Mouse (Mus musculus) neural tube, embryonic 13.5 days (tissue): ENCODE measurements around the gene Fxyd2. TPM values are rescaled to one million over a fixed set of nuclear protein-coding genes. Genes with fewer than 3 reads are reported as not detected.
A peak's percentile ranks its signal among the peaks of the same experiment; 100 is the strongest.

Experiments
- ATAC-seq: fragments of 200-750 bp; cut with Nextera tagmentation; 2 replicates; pipeline ENCODE4 v1.8.0; 2017; ENCODE audit warnings: low read depth, mild to moderate bottlenecking, moderate TSS enrichment, moderate library complexity
- H3K27ac ChIP-seq: fragments of 300-500 bp; sonication (generic); replicated peaks from 2 replicates; pipeline ENCODE4 v1.5.1; 2015; ENCODE audit warnings: moderate library complexity, mild to moderate bottlenecking, inconsistent platforms
- H3K27me3 ChIP-seq: fragments of 300-500 bp; sonication (generic); 2 replicates; pipeline ENCODE4 v1.6.1; 2015; ENCODE audit warnings: mild to moderate bottlenecking, inconsistent platforms
- H3K36me3 ChIP-seq: fragments of 300-500 bp; sonication (generic); 2 replicates; pipeline ENCODE4 v1.6.1; 2015; ENCODE audit warnings: mild to moderate bottlenecking, inconsistent platforms
- H3K4me1 ChIP-seq: fragments of 300-500 bp; sonication (generic); replicated peaks from 2 replicates; pipeline ENCODE4 v1.6.1; 2015; ENCODE audit warnings: inconsistent platforms
- H3K4me2 ChIP-seq: fragments of 300-500 bp; sonication (generic); 2 replicates; pipeline ENCODE4 v1.6.1; 2015; ENCODE audit warnings: inconsistent platforms, mild to moderate bottlenecking, moderate library complexity
- H3K4me3 ChIP-seq: fragments of 300-500 bp; sonication (generic); 2 replicates; pipeline ENCODE4 v1.5.1; 2015; ENCODE audit warnings: mild to moderate bottlenecking, inconsistent platforms
- H3K9ac ChIP-seq: fragments of 300-500 bp; sonication (generic); 2 replicates; pipeline ENCODE4 v1.6.1; 2015; ENCODE audit warnings: moderate library complexity, mild to moderate bottlenecking, inconsistent platforms
- H3K9me3 ChIP-seq: fragments of 300-500 bp; sonication (generic); 2 replicates; pipeline ENCODE4 v1.6.1; 2016; ENCODE audit warnings: inconsistent platforms
- WGBS: fragments of 180-500 bp; shearing (Covaris S2); methylation state at CpG from one replicate; pipeline ENCODE4 v1.1.7; 2015; 5-methylcytosine and 5-hydroxymethylcytosine counted together
- polyA plus RNA-seq: library from polyadenylated mRNA; unstranded; fragments of >200 nt; fragmentation: Nextera tagmentation; extraction: Ambion mirVana; gene quantifications from 2 replicates; pipeline ENCODE4 v1.2.1, GENCODE M21; 2015

Fxyd2 gene
- polyA plus RNA-seq, 1 experiment from 2014 or later: 5.9 TPM

DNA sequence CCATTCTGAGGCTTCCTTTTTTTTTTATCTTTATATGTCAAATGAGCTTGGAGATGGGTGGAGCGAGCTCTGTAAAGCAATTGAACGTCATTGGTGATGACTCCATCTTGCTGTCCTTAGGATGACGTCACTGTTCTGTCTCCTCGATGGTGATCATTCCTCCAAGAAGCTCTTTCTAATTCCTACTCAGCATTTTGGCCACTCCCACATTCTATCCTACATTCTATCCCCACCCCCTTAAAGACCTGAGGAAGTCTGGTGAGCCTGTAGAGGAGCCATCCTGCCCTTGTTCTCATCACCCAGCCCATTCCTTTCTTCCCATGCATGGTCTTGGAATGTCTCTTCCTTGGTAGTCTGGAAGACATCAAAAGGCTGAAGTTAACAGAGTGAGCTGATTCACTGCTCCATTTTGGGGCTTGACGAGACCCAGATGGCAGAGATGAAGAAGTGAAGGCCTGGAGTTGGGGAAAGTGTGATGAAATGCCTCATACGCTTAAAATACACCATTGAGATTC lies 24.4 kb upstream of the Fxyd2 start:
- WGBS: 92% methylated on average over 6 of the region's 6 CpGs
- H3K27me3 ChIP-seq: no peaks in the 10 kb centered on the region
- peaks cover 53% of the 10 kb centered on the region for H3K4me1 ChIP-seq
- H3K9me3 ChIP-seq: no peaks in the 10 kb centered on the region
- no peak overlapping the region for H3K4me2 ChIP-seq
- no peak for ATAC-seq
- no peak overlapping the region for H3K27ac ChIP-seq
- H3K9ac ChIP-seq: no peak overlapping the region
- no peaks in the 10 kb centered on the region; the same call in 1 of the 2 replicates for H3K36me3 ChIP-seq
- no peak overlapping the region for H3K4me3 ChIP-seq

DNA sequence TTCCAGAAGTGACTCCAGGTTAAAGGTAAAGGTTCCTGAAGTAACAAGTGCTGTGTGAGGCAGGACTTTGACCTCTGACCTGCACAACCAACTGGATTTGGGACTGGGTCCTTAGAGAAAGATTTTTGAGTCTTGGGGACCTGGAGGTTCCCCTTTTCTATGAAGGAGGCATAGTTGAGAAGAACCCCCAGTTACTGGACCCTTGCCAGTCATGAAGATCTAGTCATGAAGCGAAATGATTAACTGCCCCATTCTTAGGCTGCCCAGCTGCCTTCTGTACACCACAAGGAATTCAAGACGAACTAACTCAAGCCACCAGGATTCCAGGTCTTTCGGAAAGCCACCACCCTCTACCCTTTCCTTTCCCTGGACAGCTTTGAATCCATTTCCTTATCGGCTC lies 23.0 kb upstream of the Fxyd2 start:
- no peak overlapping the region for H3K4me3 ChIP-seq
- no peaks in the 10 kb centered on the region for H3K27me3 ChIP-seq
- no peaks in the 10 kb centered on the region for H3K9me3 ChIP-seq
- no peak overlapping the region for H3K4me2 ChIP-seq
- H3K4me1 ChIP-seq: peaks cover 59% of the 10 kb centered on the region
- H3K36me3 ChIP-seq: no peaks in the 10 kb centered on the region; the same call in 1 of the 2 replicates
- ATAC-seq: no peak
- no peak overlapping the region for H3K27ac ChIP-seq
- WGBS: 79% methylated on average over 4 of the region's 4 CpGs
- H3K9ac ChIP-seq: no peak overlapping the region

DNA sequence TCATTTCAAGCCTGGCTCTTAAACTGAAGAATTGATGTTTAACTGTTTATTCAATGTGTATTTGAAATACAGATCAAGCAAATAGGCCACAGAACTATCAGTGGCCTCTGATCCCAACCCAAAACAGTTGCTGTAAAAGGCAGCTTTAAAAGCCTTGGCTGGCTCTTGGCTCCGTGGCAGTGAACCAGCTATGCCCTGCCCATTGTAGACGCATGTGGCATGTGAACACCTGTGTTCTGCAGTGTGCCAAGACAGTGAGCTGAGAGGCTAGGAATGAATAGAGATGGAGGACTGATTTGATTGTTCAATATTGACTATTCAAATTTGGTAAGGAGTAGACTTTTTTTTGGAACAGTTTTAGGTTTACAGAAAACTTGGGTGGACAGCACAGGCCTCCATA lies 22.6 kb upstream of the Fxyd2 start:
- Histone ChIP-seq H3K27ac (no peak overlapping the region), H3K36me3 (no peaks in the 10 kb centered on the region; the same call in 1 of the 2 replicates), H3K9ac (no peak overlapping the region), H3K4me3 (no peak overlapping the region), H3K27me3 (no peaks in the 10 kb centered on the region), H3K9me3 (no peaks in the 10 kb centered on the region), H3K4me1 (peaks cover 58% of the 10 kb centered on the region), H3K4me2 (no peak overlapping the region)
- no peak for ATAC-seq
- 90% methylated on average over 2 of the region's 2 CpGs for WGBS

DNA sequence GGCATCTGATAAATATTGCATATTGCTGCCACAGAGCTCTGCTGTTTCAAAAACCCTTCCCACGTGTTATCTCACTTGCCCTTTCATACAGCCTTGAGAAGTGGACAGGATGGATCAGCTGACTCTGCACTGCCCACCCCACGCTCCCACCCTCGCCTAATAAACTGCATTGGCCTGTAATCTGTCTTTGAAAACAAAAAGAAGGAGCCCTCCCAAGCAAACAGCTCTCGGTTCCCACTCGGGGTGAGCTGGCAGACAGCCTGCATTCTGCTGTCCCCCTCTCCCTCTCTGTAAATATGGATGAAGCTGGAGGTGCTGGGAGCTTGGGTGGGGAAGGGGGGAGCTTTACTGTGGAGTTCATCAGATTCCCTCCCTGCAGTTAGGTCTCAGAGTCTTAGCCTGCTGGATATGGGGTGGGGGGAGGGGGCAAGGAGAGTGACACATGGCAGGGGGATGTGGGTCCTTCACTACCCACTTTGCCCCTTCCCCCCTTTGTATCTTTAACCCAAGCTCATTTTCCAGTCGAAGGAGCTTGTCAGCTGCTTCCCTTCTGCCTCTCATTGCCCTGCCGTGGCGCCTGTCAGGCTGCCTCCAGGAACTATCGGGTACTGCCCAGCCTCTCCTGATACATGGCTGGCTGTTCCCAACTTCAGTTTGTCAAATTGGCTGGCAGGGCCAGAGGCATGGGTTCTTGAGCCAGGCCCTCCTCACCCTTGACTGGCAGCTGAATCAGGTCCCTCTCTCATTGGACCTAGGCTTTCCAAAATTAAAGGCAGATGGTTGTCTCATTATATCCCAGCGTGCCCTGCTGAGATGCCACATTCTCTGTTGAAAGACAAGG lies 18.8 kb upstream of the Fxyd2 start:
- ATAC-seq: peak; percentile 80
- Histone ChIP-seq H3K36me3 (no peaks in the 10 kb centered on the region; the same call in 1 of the 2 replicates), H3K27ac (peak overlapping the region; percentile 78), H3K4me3 (no peak overlapping the region), H3K9ac (peak overlapping the region; percentile 26; the same call in 1 of the 2 replicates), H3K4me1 (peaks cover 57% of the 10 kb centered on the region), H3K27me3 (no peaks in the 10 kb centered on the region), H3K9me3 (no peaks in the 10 kb centered on the region), H3K4me2 (no peak overlapping the region)
- 43% methylated on average over 10 of the region's 10 CpGs for WGBS

DNA sequence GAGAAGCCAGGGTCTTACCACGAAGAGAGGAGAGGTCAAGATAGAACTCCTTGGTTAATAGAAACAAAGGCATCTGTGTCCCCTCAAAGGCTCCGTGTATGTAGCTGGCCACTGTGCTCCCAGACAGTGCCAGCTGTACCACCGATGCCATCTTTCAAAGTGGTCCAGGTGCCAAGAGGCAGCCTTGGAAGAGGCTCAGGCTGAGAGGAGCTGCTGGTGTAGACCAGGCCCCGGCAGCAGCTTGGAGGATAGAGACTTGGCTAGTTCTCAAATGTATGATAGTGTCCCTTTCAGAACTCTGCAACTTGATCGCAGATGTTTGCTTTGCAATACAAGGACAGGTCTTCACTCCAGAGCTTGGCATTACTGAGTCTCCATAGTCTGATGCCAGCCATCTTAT lies 17.1 kb upstream of the Fxyd2 start:
- no peak overlapping the region for H3K4me2 ChIP-seq
- no peaks in the 10 kb centered on the region for H3K9me3 ChIP-seq
- H3K27ac ChIP-seq: no peak overlapping the region
- 79% methylated on average over 5 of the region's 5 CpGs for WGBS
- H3K36me3 ChIP-seq: no peaks in the 10 kb centered on the region; the same call in 1 of the 2 replicates
- no peak for ATAC-seq
- H3K9ac ChIP-seq: no peak overlapping the region
- H3K4me3 ChIP-seq: no peak overlapping the region
- no peaks in the 10 kb centered on the region for H3K27me3 ChIP-seq
- H3K4me1 ChIP-seq: peaks cover 51% of the 10 kb centered on the region

DNA sequence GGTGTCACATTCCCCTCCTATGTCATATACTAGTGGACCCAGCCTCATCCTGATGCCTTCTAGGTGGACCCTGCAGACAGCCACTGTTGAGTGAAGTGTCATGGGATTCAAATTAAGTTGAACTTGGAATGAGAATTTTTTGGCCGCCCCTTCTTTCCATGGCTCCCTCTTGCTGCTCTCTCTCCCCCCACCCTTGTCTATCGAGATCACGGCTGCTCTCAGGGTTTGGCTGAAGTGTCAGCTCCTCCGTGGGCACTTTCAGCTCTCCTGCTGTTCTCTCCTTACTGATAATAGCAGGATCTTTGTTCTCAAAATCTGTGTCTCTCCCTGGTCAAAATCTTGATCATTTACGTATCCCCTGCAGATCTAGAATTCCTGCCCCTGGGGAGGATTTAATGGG lies 16.6 kb upstream of the Fxyd2 start:
- Histone ChIP-seq H3K27ac (no peak overlapping the region), H3K9me3 (no peaks in the 10 kb centered on the region), H3K27me3 (no peaks in the 10 kb centered on the region), H3K4me2 (no peak overlapping the region), H3K9ac (no peak overlapping the region), H3K4me1 (peaks cover 51% of the 10 kb centered on the region), H3K4me3 (no peak overlapping the region), H3K36me3 (no peaks in the 10 kb centered on the region)
- no peak for ATAC-seq
- 80% methylated on average over 5 of the region's 5 CpGs for WGBS

DNA sequence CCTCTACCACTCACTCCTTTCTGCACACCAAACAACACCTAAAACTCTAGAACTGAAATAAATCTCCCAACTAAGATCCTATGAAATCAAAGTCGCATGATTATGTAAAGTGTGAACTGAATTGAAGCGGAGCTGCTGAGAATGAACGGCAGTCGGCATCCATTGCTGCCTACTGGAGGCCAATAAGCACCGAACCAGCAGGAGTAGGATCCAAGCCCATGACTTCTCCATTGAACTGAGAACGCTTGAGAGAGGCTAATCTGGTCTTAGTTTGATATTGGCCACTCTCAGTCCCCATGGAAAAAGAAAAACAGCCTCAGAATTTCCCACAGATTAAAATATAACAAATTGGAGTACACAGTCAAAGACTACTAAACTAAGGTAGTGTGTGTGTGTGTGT lies 15.6 kb upstream of the Fxyd2 start:
- 93% methylated on average over 6 of the region's 6 CpGs for WGBS
- no peak for ATAC-seq
- Histone ChIP-seq H3K27me3 (no peaks in the 10 kb centered on the region), H3K4me2 (no peak overlapping the region), H3K36me3 (no peaks in the 10 kb centered on the region), H3K4me1 (peaks cover 43% of the 10 kb centered on the region), H3K9ac (no peak overlapping the region), H3K4me3 (no peak overlapping the region), H3K9me3 (no peaks in the 10 kb centered on the region), H3K27ac (no peak overlapping the region)

DNA sequence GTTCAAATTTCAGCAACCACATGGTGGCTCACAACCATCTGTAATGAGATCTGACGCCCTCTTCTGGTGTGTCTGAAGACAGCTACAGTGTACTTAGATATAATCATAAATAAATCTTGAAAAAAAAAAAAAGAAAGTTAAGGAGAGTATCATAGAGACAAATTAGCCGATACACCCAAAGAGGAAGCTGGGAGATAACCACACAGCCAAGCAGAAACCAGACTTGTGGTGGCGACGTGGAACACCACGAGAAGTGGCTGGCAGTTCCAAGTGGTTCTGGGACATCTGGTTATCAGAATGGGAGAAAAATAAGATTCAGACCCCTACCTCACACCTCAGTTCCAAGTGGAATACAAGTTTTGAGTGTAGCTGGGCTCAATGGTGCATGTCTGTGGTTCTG lies 12.8 kb upstream of the Fxyd2 start:
- Histone ChIP-seq H3K36me3 (peaks cover 12% of the 10 kb centered on the region), H3K4me2 (no peak overlapping the region), H3K4me1 (peaks cover 15% of the 10 kb centered on the region; the same call in 1 of the 2 replicates), H3K27me3 (no peaks in the 10 kb centered on the region), H3K4me3 (no peak overlapping the region), H3K9ac (no peak overlapping the region), H3K27ac (no peak overlapping the region), H3K9me3 (no peaks in the 10 kb centered on the region)
- no peak for ATAC-seq
- 90% methylated on average over 5 of the region's 5 CpGs for WGBS

DNA sequence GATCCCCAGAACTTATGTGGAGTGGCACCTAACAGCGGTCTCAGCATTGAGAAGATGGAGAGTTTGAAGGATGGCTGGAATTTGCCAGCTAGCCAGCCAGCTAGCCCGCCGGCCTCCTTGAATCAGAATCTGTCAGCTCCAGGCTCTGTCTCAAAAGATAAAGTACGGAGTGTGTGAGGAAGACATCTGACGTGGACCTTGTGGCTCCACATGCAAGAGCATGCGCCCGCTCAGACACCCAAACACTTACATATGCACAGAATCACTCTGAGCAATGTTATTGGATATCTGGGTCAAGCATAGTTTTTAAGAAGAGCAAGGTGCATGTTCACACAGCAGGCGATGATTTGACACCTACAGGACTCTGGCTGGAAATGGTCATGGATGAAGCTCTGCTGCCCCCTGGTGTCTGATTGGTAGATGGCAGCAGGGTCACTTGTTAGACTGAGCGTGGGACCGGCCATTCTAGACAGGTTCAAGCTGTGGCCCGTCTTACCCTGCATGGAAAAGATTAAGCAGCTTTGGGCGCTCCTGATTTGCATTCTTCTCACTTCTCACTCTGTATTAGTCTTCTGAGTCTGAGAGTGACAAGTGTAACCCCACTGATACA lies 11.0 kb upstream of the Fxyd2 start:
- 0 out of 2 replicates have a peak, but pooled peaks cover 8% of the 10 kb centered on the region for H3K4me1 ChIP-seq
- peak; percentile 88 for ATAC-seq
- no peak overlapping the region for H3K4me3 ChIP-seq
- H3K36me3 ChIP-seq: peaks cover 28% of the 10 kb centered on the region
- H3K4me2 ChIP-seq: no peak overlapping the region
- no peaks in the 10 kb centered on the region for H3K27me3 ChIP-seq
- WGBS: 49% methylated on average over 12 of the region's 12 CpGs
- no peak overlapping the region for H3K9ac ChIP-seq
- H3K9me3 ChIP-seq: no peaks in the 10 kb centered on the region
- no peak overlapping the region for H3K27ac ChIP-seq

DNA sequence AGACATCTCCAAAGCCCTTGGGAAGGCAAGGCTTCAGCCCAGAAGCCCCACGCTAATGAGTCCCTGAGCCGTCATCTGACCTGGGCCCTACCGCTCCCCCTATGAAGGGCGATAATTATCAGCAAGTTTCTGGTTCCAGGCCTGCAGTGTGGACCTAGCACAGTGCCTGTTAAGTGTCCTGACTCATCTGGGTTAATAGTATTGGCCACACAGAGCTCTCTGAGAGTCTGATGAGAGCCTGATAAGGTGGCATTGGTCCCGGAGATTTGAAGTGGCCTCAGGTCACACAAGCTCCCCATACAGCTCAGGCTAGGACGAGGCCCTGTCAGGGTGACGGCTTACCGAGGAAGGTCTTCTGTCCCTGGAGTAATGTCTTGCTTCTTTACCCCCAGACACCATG lies 9.9 kb upstream of the Fxyd2 start:
- Histone ChIP-seq H3K9me3 (no peaks in the 10 kb centered on the region), H3K4me3 (no peak overlapping the region), H3K4me2 (no peak overlapping the region), H3K27ac (no peak overlapping the region), H3K4me1 (0 out of 2 replicates have a peak, but pooled peaks cover 5% of the 10 kb centered on the region), H3K36me3 (peaks cover 39% of the 10 kb centered on the region), H3K9ac (no peak overlapping the region), H3K27me3 (no peaks in the 10 kb centered on the region)
- ATAC-seq: no peak
- 95% methylated on average over 8 of the region's 8 CpGs for WGBS

DNA sequence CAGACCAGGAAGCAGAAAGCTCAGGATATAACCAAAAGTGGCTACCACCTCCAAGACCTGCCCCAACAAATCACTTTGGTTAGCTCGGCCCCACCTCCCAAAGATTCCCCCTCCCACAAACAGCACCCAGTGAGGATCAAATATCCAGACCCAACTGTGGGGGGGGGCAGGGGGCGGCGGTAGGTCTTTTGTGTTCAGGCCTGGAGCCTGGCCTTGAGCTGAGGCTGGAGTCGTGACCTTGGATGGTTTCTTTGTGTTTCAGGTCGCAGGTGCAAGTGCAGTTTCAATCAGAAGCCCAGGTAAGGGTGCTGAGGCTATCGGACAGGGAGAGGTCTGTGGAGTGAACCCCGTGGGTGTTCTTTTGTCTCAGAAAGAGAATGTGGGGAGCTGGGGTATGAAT lies 8.2 kb upstream of the Fxyd2 start:
- WGBS: 82% methylated on average over 7 of the region's 7 CpGs
- Histone ChIP-seq H3K9ac (no peak overlapping the region), H3K4me2 (no peak overlapping the region), H3K36me3 (peaks cover 55% of the 10 kb centered on the region), H3K9me3 (no peaks in the 10 kb centered on the region), H3K4me1 (no peaks in the 10 kb centered on the region), H3K4me3 (no peak overlapping the region), H3K27me3 (no peaks in the 10 kb centered on the region), H3K27ac (no peak overlapping the region)
- ATAC-seq: no peak

DNA sequence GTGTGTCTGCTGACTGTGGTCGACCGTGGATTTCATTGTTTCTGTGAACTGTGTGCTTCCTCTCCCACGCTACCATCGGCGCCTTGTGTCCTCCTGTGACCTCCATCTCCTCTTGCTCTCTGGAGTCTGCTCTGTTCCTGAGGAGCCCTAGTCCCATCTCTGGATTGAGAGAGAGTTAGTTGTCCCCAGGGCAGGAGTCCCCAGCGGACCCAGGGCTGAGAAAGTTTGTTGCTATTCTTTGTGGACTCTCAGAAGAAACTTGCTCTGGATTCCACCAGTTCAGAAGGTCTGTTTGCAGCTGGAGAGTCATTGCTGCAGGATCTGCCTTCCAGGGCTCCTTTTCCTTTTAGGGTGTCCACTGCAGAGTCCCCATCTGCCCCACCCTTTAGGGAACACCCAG lies 4.3 kb upstream of the Fxyd2 start:
- no peak overlapping the region for H3K9ac ChIP-seq
- H3K36me3 ChIP-seq: peaks cover 55% of the 10 kb centered on the region
- H3K4me2 ChIP-seq: no peak overlapping the region
- WGBS: 91% methylated on average over 6 of the region's 6 CpGs
- ATAC-seq: no peak
- H3K4me3 ChIP-seq: no peak overlapping the region
- no peaks in the 10 kb centered on the region for H3K4me1 ChIP-seq
- no peaks in the 10 kb centered on the region for H3K27me3 ChIP-seq
- no peaks in the 10 kb centered on the region for H3K9me3 ChIP-seq
- no peak overlapping the region for H3K27ac ChIP-seq
